Mouse (Mus musculus) frontal cortex, postnatal 25 days (tissue): ENCODE measurements at regions not wholly inside any gene's neighbourhood (a gene's known extent, or its start where the extent isn't known, plus 50 kb on each side); places are given as distances from the start of the nearest gene placed in this dataset.
"Not testable (repeated sequence)": the region's sequence is repeated elsewhere in the genome, so short reads cannot be mapped to it uniquely, and the experiment has no call there.

Experiments used
- DNase-seq, 2 experiments: peaks; one replicate each; pipeline ENCODE4 v3.0.0; 2022; ENCODE audit warnings: low spot score in 2 of 2

GRCm38 (mm10) chr16:46811835-46812234, 313.5 kb upstream of the Nectin3 start:
- DNase-seq = not testable (repeated sequence)

GRCm38 (mm10) chr16:46807476-46807875, 309.2 kb upstream of the Nectin3 start:
- DNase-seq = no peak

- DNase-seq = no peak
These were observed 278.0 kb upstream of the Nectin3 start for GRCm38 (mm10) chr16:46776367-46776766.

GRCm38 (mm10) chr16:46769383-46769782, 271.1 kb upstream of the Nectin3 start:
- DNase-seq = no peak

GRCm38 (mm10) chr16:46768376-46768775, 270.1 kb upstream of the Nectin3 start:
- no peak for DNase-seq

- DNase-seq = no peak
These were observed 236.8 kb upstream of the Nectin3 start for GRCm38 (mm10) chr16:46735140-46735539.

- no peak for DNase-seq
These were observed 230.1 kb upstream of the Nectin3 start for GRCm38 (mm10) chr16:46728424-46728823.

- no peak for DNase-seq
These were observed 225.3 kb upstream of the Nectin3 start for GRCm38 (mm10) chr16:46723660-46724059.

GRCm38 (mm10) chr16:46679787-46680186, 181.5 kb upstream of the Nectin3 start:
- DNase-seq = no peak

- DNase-seq = no peak
These were observed 171.3 kb upstream of the Nectin3 start for GRCm38 (mm10) chr16:46669590-46669989.

- no peak for DNase-seq
These were observed 167.2 kb upstream of the Nectin3 start for GRCm38 (mm10) chr16:46665566-46665965.

GRCm38 (mm10) chr16:46663008-46663407, 164.7 kb upstream of the Nectin3 start:
- no peak for DNase-seq

GRCm38 (mm10) chr16:46655041-46655440, 156.7 kb upstream of the Nectin3 start:
- no peak for DNase-seq

- DNase-seq = no peak
These were observed 127.5 kb upstream of the Nectin3 start for GRCm38 (mm10) chr16:46625807-46626206.

GRCm38 (mm10) chr16:46623246-46623645, 124.9 kb upstream of the Nectin3 start:
- DNase-seq = no peak

GRCm38 (mm10) chr16:46619871-46620270, 121.5 kb upstream of the Nectin3 start:
- DNase-seq = no peak

- DNase-seq = no peak
These were observed 119.4 kb upstream of the Nectin3 start for GRCm38 (mm10) chr16:46617544-46618335.

GRCm38 (mm10) chr16:46616606-46617005, 118.3 kb upstream of the Nectin3 start:
- no peak for DNase-seq

GRCm38 (mm10) chr16:46613062-46613818, 114.9 kb upstream of the Nectin3 start:
- no peak for DNase-seq

- DNase-seq = no peak
These were observed 107.5 kb upstream of the Nectin3 start for GRCm38 (mm10) chr16:46605879-46606203.

GRCm38 (mm10) chr16:46605001-46605878, 106.9 kb upstream of the Nectin3 start:
- DNase-seq = no peak

GRCm38 (mm10) chr16:46592618-46593253, 94.4 kb upstream of the Nectin3 start:
- no peak for DNase-seq
